Mouse (Mus musculus) adrenal gland (tissue): ENCODE measurements around the gene Olfr30.
"Not testable (repeated sequence)": the region's sequence is repeated elsewhere in the genome, so short reads cannot be mapped to it uniquely, and the experiment has no call there.

Experiments used
- intact Hi-C: fragments of 180-260 bp; cut with DNase I; formaldehyde crosslinking; loops from one replicate; pipeline ENCODE4 v1.15.1; 2025
- long read RNA-seq, 2 experiments: library from polyadenylated mRNA; unstranded; transcript quantifications; one replicate each; pipeline ENCODE4 v2.0.0; 2020; ENCODE audit warnings: borderline replicate concordance in 1 of 2; ENCODE audit not compliant: insufficient replicate concordance in 1 of 2

The Olfr30 gene
- long read RNA-seq, experiment 1: 0 reads
- long read RNA-seq, experiment 2: 0 reads

GRCm38 (mm10) chr11:58462170-58462569, at the start of gene Olfr30:
Gene Olfr30 (minus strand): TSS chr11:58462270.
- intact Hi-C loops: no loop called here

GRCm38 (mm10) chr11:58509058-58509457, 47.0 kb upstream of the Olfr30 start:
- intact Hi-C loops: not testable (repeated sequence)

GRCm38 (mm10) chr11:58502472-58502871, 40.4 kb upstream of the Olfr30 start, which contains the start of gene Olfr331:
Gene Olfr331 (minus strand): TSS chr11:58502572.
- intact Hi-C loops: not testable (repeated sequence)

- intact Hi-C loops: no loop called here
Measured at GRCm38 (mm10) chr11:58499290-58499689, 37.2 kb upstream of the Olfr30 start.

GRCm38 (mm10) chr11:58498761-58499160, 36.7 kb upstream of the Olfr30 start:
- intact Hi-C loops: no loop called here

- intact Hi-C loops: no loop called here
Measured at GRCm38 (mm10) chr11:58492455-58492854, 30.4 kb upstream of the Olfr30 start, which contains the start of gene Olfr332. Gene Olfr332 (minus strand): TSS chr11:58492555.

- intact Hi-C loops: no loop called here
Measured at GRCm38 (mm10) chr11:58453592-58453991, 8.5 kb downstream of the Olfr30 start.

- intact Hi-C loops: no loop called here
Measured at GRCm38 (mm10) chr11:58452759-58453158, 9.3 kb downstream of the Olfr30 start, which contains the start of gene Lypd9. Gene Lypd9 (minus strand): TSS chr11:58452923.

GRCm38 (mm10) chr11:58437866-58438265, 24.2 kb downstream of the Olfr30 start:
- intact Hi-C loops: no loop called here

- intact Hi-C loops: no loop called here
Measured at GRCm38 (mm10) chr11:58432259-58432658, 29.8 kb downstream of the Olfr30 start, which contains the start of gene Gm12253. Gene Gm12253 (plus strand): TSS chr11:58432559.

GRCm38 (mm10) chr11:58420815-58421214, 41.3 kb downstream of the Olfr30 start, which contains the start of gene 1810065E05Rik:
Gene 1810065E05Rik (plus strand): TSS chr11:58421111.
- intact Hi-C loops: no loop called here

- intact Hi-C loops: no loop called here
Measured at GRCm38 (mm10) chr11:58418336-58418735, 43.7 kb downstream of the Olfr30 start.

GRCm38 (mm10) chr11:58408066-58408465, 54.0 kb downstream of the Olfr30 start:
- intact Hi-C loops: no loop called here
